Mouse (Mus musculus) megakaryocyte-erythroid progenitor cell, adult 5 weeks (primary cell): ENCODE data around the gene 4921509C19Rik. TPM values are rescaled to one million over a fixed set of nuclear protein-coding genes. Genes with fewer than 3 reads are reported as not detected.

Source experiments
- polyA plus RNA-seq: library from polyadenylated mRNA; stranded (reverse); fragments of >175 nt; gene quantifications from 2 replicates; pipeline ENCODE4 v1.2.3, GENCODE M21; 2012

4921509C19Rik gene
- polyA plus RNA-seq, result not detected in 2 replicates

DNA sequence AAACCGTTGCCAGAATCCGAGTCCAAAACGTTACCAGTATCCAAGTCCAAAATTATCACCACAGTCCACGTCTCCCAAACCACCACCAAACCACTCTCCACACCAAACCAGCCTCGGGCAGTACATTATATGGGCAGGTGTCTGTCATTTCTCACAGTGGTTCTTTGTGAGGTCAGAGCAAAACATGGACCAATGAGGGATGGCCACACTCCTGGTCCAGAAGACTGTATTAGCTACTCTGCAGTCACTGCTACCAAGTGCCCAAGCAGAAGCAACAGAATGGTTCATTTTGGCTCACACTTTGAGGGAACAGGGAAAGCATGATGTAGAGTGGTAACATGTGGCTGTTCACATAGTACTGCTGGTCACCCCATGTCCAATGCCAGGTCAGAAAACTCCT, at the start of gene 4921509C19Rik:
4921509C19Rik (minus strand) TSS at position 101 of the 400 bp plus-strand sequence.

DNA sequence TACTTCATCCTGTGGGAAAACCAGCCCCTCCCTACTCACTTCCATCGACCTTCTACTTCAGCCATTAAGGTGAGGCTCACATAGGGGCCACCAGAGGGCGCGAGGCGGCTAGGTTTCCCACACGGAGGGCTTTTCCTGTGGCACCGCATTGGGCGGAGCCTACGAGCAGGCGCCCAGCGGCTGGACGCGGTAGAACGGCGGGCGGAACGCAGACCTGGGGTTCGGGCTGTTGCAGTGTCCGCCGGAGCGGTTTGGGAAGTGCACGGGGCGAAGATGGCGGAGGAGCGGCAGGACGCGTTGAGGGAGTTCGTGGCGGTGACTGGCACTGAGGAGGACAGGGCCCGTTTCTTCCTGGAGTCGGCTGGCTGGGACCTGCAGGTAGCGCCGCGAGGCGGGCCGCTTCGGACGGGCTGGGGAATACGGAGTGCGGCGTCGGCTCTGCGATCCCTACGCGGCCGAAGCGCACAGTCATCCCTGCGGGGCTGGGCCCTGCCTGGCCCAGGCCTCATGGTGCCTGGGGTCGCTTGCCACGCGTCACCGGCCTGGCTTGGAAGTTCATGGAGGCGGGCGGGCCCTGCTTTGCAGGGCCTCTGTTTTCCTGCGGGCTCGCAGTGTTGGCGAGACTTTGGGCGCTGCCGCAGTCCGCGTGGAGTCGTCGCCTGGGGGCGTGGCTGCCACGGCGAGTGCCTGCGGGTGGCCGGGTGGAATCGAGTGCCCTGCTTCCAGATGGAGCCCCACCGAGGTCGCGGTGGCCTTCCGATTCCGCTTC, 18.3 kb upstream of the 4921509C19Rik start, which contains the start of gene Nsfl1c:
Nsfl1c (plus strand) TSS at position 148 of the 769 bp plus-strand sequence.

Other genes starting within 250 kb of the 4921509C19Rik start
- gene Nsfl1c, start 18.0 kb upstream of the 4921509C19Rik start, polyA plus RNA-seq, result 121 and 157 TPM in 2 replicates
- 144 TPM in 2 replicates for gene Fkbp1a, start 66.3 kb upstream of the 4921509C19Rik start, polyA plus RNA-seq
- not detected in 2 replicates for gene Sdcbp2, start 96.5 kb upstream of the 4921509C19Rik start, polyA plus RNA-seq
- not detected in 2 replicates for gene Snph, start 156.4 kb upstream of the 4921509C19Rik start, polyA plus RNA-seq
- gene Rad21l, start 192.4 kb upstream of the 4921509C19Rik start, polyA plus RNA-seq, result not detected in 2 replicates
- not detected in 2 replicates for gene Tmem74b, start 225.9 kb upstream of the 4921509C19Rik start, polyA plus RNA-seq